Mouse (Mus musculus) erythroblast, embryonic 14.5 days (primary cell): ENCODE measurements around the gene Samd11. TPM values are rescaled to one million over a fixed set of nuclear protein-coding genes. Genes with fewer than 3 reads are reported as not detected.

Experiments used
- H3K27me3 ChIP-seq: 2 replicates; pipeline ENCODE4 v1.6.1; 2012; ENCODE audit warnings: inconsistent platforms; ENCODE audit not compliant: control insufficient read depth
- H3K36me3 ChIP-seq: 2 replicates; pipeline ENCODE4 v1.6.1; 2012; ENCODE audit warnings: mild to moderate bottlenecking, inconsistent platforms; ENCODE audit not compliant: control insufficient read depth
- H3K4me1 ChIP-seq: 2 replicates; pipeline ENCODE4 v1.6.1; 2012; ENCODE audit warnings: inconsistent platforms; ENCODE audit not compliant: control insufficient read depth
- H3K4me3 ChIP-seq: replicated peaks from 2 replicates; pipeline ENCODE3; 2012; ENCODE audit warnings: moderate library complexity, mild to moderate bottlenecking, inconsistent platforms
- H3K9me3 ChIP-seq: 2 replicates; pipeline ENCODE4 v1.6.1; 2012; ENCODE audit warnings: low read length, inconsistent platforms, mixed read lengths; ENCODE audit not compliant: control insufficient read depth
- GATA1 ChIP-seq: IDR thresholded peaks from 2 replicates; pipeline ENCODE4 v1.6.1; 2012; ENCODE audit warnings: low read length, inconsistent platforms, mixed read lengths
- TAL1 ChIP-seq: IDR thresholded peaks from 3 replicates; pipeline ENCODE4 v1.6.1; 2012; ENCODE audit warnings: low read length, inconsistent platforms, mixed read lengths
- polyA plus RNA-seq: library from polyadenylated mRNA; stranded (reverse); fragments of >175 nt; gene quantifications from 2 replicates; pipeline ENCODE4 v1.2.3, GENCODE M21; 2012

Gene Samd11
- polyA plus RNA-seq, 1 experiment = 81.7 TPM

DNA sequence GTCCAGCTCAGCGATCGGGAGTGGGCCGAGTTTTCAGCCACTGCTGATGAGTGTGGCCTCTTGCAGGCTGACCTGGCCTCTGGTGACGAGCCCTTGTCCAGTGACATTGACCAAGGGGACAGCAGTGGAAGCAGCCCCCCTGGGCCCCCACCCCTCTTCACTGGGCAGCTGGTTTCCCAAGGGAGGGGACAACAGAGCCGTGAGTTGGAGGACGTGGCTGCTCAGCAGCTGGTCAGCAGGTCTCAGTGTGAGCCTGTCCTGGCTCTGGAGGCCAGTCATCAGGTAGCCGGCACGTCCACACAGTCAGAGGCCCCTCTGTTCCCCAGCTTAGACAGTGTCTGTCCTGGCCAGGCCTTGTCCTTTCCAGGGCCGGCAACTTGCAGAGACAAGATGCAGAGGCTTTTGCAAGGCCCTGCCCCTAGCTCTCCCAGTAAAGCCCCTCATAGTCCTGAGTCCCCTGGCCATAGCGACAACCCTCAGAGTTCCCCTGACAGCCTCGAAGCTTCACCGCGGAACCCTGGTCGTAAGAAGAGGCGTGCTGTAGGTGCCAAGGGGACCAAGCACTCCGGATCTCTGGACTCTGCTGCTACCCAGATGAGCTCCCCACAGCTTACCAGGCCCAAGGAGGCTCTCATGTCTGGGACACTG is 38.3 kb downstream of the Samd11 start:
- Histone ChIP-seq H3K27me3 (peaks cover 4% of the 10 kb centered on the region), H3K36me3 (no peaks in the 10 kb centered on the region), H3K4me3 (no peak overlapping the region), H3K9me3 (no peaks in the 10 kb centered on the region), H3K4me1 (peaks cover 5% of the 10 kb centered on the region)
- no peak for TF ChIP-seq TAL1
- no peak for TF ChIP-seq GATA1

DNA sequence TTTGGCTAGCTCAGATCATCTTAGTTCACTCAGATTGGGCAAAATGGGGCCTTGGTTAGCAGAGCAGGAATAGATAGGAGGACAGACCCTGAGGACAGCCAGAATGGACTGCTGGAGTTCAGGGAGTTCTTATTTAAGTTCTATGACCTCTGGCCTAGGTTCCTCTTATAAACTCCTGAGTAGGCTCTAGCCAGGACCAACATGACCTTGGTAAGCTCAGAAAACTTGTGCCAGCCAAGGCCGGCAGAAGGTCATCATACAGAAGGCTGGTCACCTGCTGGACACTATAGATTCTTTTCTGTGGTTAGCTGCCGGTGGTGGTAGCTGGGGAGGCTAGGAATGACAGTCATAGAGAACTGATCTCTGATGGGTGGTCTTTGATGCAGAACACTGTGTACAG is 39.3 kb downstream of the Samd11 start:
- TF ChIP-seq GATA1 = no peak
- TF ChIP-seq TAL1 = no peak
- peaks cover 4% of the 10 kb centered on the region for H3K27me3 ChIP-seq
- peaks cover 3% of the 10 kb centered on the region for H3K4me1 ChIP-seq
- H3K9me3 ChIP-seq = no peaks in the 10 kb centered on the region
- H3K4me3 ChIP-seq = no peak overlapping the region
- H3K36me3 ChIP-seq = no peaks in the 10 kb centered on the region

DNA sequence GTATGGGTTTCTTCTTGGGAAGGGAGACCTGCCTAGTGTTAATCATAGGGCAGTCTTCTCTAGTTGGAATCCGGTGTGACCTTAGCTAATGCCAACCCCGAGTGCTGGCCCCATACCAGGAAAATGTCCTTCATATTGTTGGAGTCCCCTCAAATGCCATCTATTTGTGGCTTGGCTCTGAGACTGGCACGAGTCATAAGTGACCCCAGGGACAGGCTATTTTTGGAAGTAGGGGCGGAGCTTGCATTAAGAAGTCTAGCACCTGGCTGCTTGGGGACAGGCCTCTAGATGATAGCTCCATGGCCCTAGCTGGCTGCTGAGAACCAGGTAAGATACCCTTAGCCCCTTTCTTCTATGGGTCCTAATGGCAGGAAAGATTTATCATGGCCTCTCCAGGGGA is 39.8 kb downstream of the Samd11 start, which contains the start of gene Perm1:
Perm1 (plus strand) TSS at position 220 of the 400 bp plus-strand sequence.
- no peaks in the 10 kb centered on the region for H3K9me3 ChIP-seq
- H3K27me3 ChIP-seq = peaks cover 4% of the 10 kb centered on the region
- no peaks in the 10 kb centered on the region for H3K36me3 ChIP-seq
- H3K4me1 ChIP-seq = no peaks in the 10 kb centered on the region
- H3K4me3 ChIP-seq = no peak within 1 kb of the TSS
- TF ChIP-seq TAL1 (no peak), GATA1 (no peak)

GRCm38 (mm10) chr4:156213134-156213533 is 42.3 kb downstream of the Samd11 start:
- H3K4me1 ChIP-seq = no peaks in the 10 kb centered on the region
- H3K9me3 ChIP-seq = no peaks in the 10 kb centered on the region
- no peak overlapping the region for H3K4me3 ChIP-seq
- no peaks in the 10 kb centered on the region for H3K36me3 ChIP-seq
- no peak for TF ChIP-seq GATA1
- TF ChIP-seq TAL1 = no peak
- H3K27me3 ChIP-seq = peaks cover 6% of the 10 kb centered on the region

DNA sequence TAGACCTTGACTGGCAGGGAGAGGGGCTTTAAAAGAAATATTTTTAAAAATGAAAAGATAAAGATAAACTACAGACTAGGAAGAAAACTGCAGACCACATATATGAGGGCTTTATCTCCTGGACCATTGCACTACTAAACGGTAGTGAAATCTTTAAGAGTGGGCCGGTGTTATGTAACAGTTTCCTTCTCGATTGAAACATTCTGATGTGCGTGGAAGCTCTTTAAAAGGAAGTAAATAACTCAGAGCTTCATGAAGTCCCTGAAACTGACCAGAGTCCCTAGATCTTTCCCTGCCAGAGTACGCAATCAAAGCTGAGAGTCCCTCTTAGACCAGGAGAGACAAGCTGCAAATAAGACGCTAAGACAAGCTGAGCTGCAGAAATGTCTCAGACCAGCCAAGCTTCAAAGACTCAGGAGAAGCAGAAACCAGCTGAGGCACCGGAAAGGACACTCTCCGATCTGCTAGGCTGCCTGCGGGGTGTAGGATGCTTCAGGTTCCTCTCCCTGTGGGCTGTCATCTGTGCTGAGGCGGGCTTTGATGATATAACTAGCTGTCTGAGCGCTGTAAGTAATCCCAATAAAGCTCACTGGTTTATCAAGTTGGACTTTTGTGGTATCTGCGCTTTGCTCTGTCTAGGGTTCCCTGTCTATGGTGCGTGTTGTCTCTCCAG is 45.4 kb downstream of the Samd11 start:
- no peaks in the 10 kb centered on the region for H3K36me3 ChIP-seq
- peaks cover 21% of the 10 kb centered on the region for H3K27me3 ChIP-seq
- H3K4me3 ChIP-seq = no peak overlapping the region
- no peaks in the 10 kb centered on the region for H3K9me3 ChIP-seq
- no peaks in the 10 kb centered on the region for H3K4me1 ChIP-seq
- TF ChIP-seq GATA1 (no peak), TAL1 (no peak)

- peaks cover 3% of the 10 kb centered on the region; the same call in 1 of the 2 replicates for H3K9me3 ChIP-seq
- peaks cover 33% of the 10 kb centered on the region for H3K27me3 ChIP-seq
- TF ChIP-seq TAL1 (no peak), GATA1 (no peak)
- H3K4me1 ChIP-seq = peaks cover 3% of the 10 kb centered on the region
- no peak overlapping the region for H3K4me3 ChIP-seq
- H3K36me3 ChIP-seq = no peaks in the 10 kb centered on the region
Measured at GRCm38 (mm10) chr4:156208872-156209271, 46.6 kb downstream of the Samd11 start.

GRCm38 (mm10) chr4:156203413-156204131 is 51.9 kb downstream of the Samd11 start:
- Histone ChIP-seq H3K27me3 (peaks cover 68% of the 10 kb centered on the region), H3K4me3 (peak overlapping the region; percentile 64), H3K9me3 (peaks cover 10% of the 10 kb centered on the region; the same call in 1 of the 2 replicates), H3K36me3 (no peaks in the 10 kb centered on the region), H3K4me1 (peaks cover 43% of the 10 kb centered on the region)
- TF ChIP-seq TAL1 (no peak), GATA1 (no peak)

GRCm38 (mm10) chr4:156203001-156203412 is 52.5 kb downstream of the Samd11 start, which contains the start of gene AW011738:
TSS of gene AW011738 (plus strand) at chr4:156203304.
- peaks cover 70% of the 10 kb centered on the region for H3K27me3 ChIP-seq
- peaks cover 47% of the 10 kb centered on the region for H3K4me1 ChIP-seq
- H3K9me3 ChIP-seq = peaks cover 10% of the 10 kb centered on the region; the same call in 1 of the 2 replicates
- peak within 1 kb of the TSS; percentile 64 for H3K4me3 ChIP-seq
- TF ChIP-seq TAL1 (no peak), GATA1 (no peak)
- H3K36me3 ChIP-seq = no peaks in the 10 kb centered on the region

DNA sequence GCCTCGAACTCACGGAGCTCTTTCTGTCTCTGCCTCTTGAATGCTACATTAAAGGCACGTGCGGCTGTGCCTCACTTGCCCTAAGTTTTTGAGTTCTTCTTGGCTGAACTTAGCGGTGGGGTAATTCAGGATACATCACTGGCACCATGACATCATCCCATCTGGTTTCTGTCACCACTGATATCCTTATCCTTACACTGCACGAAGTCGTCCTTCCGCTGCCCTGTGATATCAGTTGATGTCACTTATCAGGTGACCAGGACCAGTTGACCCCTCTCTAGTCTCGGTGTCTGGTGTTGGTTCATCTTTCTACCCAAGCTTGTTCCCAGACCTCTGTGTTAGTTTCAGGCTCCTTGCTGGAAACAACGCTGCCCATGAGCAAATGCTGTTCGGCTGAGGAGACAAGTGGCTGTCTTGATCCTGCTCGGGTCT is 53.0 kb downstream of the Samd11 start:
- peaks cover 70% of the 10 kb centered on the region for H3K27me3 ChIP-seq
- peak; percentile 82 for TF ChIP-seq TAL1
- TF ChIP-seq GATA1 = peak; percentile 75
- no peaks in the 10 kb centered on the region for H3K36me3 ChIP-seq
- peaks cover 10% of the 10 kb centered on the region; the same call in 1 of the 2 replicates for H3K9me3 ChIP-seq
- peaks cover 51% of the 10 kb centered on the region for H3K4me1 ChIP-seq
- peak overlapping the region; percentile 64 for H3K4me3 ChIP-seq
